Mouse (Mus musculus): ENCODE results near the gene Alkbh2.

GRCm38 (mm10) chr5:114119806-114120205 lies 8.2 kb downstream of the Alkbh2 start:
- no peak for TF ChIP-seq CTCF (IDR thresholded peaks at IDR 0.05; ENCODE audit: control insufficient read depth, insufficient read depth, insufficient read length)
- no peak for TF ChIP-seq MYOD1 (IDR thresholded peaks at IDR 0.05; ENCODE audit: control insufficient read depth, insufficient read length, low read depth)
- TF ChIP-seq USF1 (IDR thresholded peaks at IDR 0.05; ENCODE audit: low read depth): no peak
- no peak for TF ChIP-seq CEBPB (IDR thresholded peaks at IDR 0.05; ENCODE audit: low read depth)
- no peak for TF ChIP-seq MYOG (IDR thresholded peaks at IDR 0.05; ENCODE audit: control insufficient read depth, extremely low read depth, insufficient read length)
